Mouse (Mus musculus): ENCODE measurements around the gene Phf5a. TPM values are rescaled to one million over a fixed set of nuclear protein-coding genes. Genes with fewer than 3 reads are reported as not detected.

Phf5a gene
- polyA plus RNA-seq, 1 experiment from 2014 or later, result 63.0 TPM

DNA sequence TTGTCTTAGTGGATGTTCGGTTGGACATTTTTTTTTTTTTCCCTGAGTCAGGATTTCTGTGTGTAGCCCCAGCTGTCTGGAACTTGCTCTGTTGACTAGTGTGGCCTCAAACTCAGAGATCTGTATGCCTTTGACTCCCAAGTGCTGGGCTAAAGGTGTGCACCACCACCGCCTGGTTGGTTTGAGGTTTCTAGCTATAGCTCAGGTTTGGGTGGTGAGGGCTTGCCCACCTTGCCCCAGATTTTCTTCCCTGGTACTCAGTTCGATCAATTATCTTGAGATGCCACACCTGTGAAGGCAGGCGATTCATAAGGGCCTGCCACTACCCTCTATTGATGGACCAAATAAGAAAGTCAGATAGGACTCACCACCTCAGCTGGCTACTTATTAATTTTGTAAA lies 24.6 kb downstream of the Phf5a start:
- Histone ChIP-seq H3K36me3 (replicated peaks; ENCODE audit: insufficient read depth, low read length) (peaks cover 32% of the 10 kb centered on the region), H3K9ac (replicated peaks) (no peak overlapping the region)

DNA sequence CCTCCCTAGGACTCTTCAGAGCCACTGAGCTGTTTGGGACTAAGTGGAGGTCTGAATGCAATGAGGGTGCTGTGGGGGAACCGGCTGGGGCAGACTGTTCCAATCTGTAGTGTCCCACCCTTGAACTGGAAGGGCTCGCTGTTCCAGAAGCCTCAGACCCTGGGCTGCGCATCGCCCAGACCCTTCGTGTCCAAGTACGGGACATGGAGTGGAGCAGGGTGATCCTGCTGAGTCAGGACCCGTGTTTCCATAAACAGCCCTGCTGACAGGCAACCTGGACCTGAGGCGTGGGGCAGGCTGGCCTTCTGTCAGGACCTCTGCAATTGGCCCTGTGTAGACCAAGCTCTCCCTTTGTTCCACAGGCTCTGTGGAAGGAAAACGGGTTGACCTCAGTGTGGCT lies 25.0 kb downstream of the Phf5a start:
- Histone ChIP-seq H3K36me3 (replicated peaks; ENCODE audit: insufficient read depth, low read length) (peaks cover 30% of the 10 kb centered on the region), H3K27ac (ENCODE audit: low read depth) (no peak overlapping the region), H3K4me1 (ENCODE audit: insufficient read depth) (peaks cover 6% of the 10 kb centered on the region; the same call in 1 of the 2 replicates), H3K4me2 (ENCODE audit: low read depth, low read length) (no peak overlapping the region), H3K27me3 (ENCODE audit: insufficient read depth, low read length) (no peaks in the 10 kb centered on the region), H3K9me3 (ENCODE audit: low read length) (no peaks in the 10 kb centered on the region), H3K4me3 (ENCODE audit: low read depth, low read length) (no peak overlapping the region), H3K9ac (replicated peaks) (no peak overlapping the region)
- 82% methylated on average over 9 of the region's 9 CpGs for WGBS (ENCODE audit: insufficient replicate concordance)
- ATAC-seq (no peak), DNase-seq (no peak)
- TF ChIP-seq CTCF (IDR thresholded peaks at IDR 0.05; ENCODE audit: low read depth) (no peak), EP300 (IDR thresholded peaks at IDR 0.05; ENCODE audit: low read depth) (no peak)

More for the DNA sequence above, 24.6 kb downstream of the Phf5a start:
- peaks cover 6% of the 10 kb centered on the region; the same call in 1 of the 2 replicates for H3K4me1 ChIP-seq (ENCODE audit: insufficient read depth)
- H3K4me2 ChIP-seq (ENCODE audit: low read depth, low read length), result no peak overlapping the region
- no peaks in the 10 kb centered on the region for H3K9me3 ChIP-seq (ENCODE audit: low read length)
- DNase-seq, result no peak
- no peak for ATAC-seq
- no peaks in the 10 kb centered on the region for H3K27me3 ChIP-seq (ENCODE audit: insufficient read depth, low read length)
- WGBS (ENCODE audit: insufficient replicate concordance), result 79% methylated on average over 4 of the region's 4 CpGs
- no peak for TF ChIP-seq EP300 (IDR thresholded peaks at IDR 0.05; ENCODE audit: low read depth)
- no peak overlapping the region for H3K27ac ChIP-seq (ENCODE audit: low read depth)
- no peak overlapping the region for H3K4me3 ChIP-seq (ENCODE audit: low read depth, low read length)

DNA sequence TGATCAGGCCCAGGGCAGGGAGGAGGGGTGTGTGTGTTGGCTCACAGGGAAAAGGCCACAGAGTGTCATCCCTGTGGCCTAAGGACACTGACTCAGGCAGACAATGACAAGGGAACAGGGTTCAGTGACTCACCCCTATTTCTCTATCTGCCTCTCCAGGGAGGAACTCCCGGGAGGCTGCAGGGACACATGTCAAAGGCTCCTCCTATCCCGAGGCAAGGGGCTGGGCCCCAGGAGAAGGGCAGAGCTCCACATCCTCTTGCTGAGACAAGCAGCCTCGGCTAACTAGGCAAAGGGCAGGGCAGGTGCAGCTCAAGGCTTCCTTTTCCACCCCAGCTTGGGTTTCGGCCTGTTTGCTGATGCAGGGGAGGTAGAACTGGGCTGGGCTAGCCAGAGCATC lies 26.0 kb downstream of the Phf5a start:
- no peaks in the 10 kb centered on the region for H3K27me3 ChIP-seq (ENCODE audit: insufficient read depth, low read length)
- WGBS (ENCODE audit: insufficient replicate concordance), result 33% methylated on average over 4 of the region's 4 CpGs
- DNase-seq (peak; percentile 70), ATAC-seq (peak; percentile 96)
- TF ChIP-seq CTCF (IDR thresholded peaks at IDR 0.05; ENCODE audit: low read depth) (no peak), EP300 (IDR thresholded peaks at IDR 0.05; ENCODE audit: low read depth) (peak; percentile 47; the same call in 1 of the 2 replicates)
- H3K4me2 ChIP-seq (ENCODE audit: low read depth, low read length), result no peak overlapping the region
- H3K4me1 ChIP-seq (ENCODE audit: insufficient read depth), result peaks cover 6% of the 10 kb centered on the region; the same call in 1 of the 2 replicates
- no peaks in the 10 kb centered on the region for H3K9me3 ChIP-seq (ENCODE audit: low read length)
- H3K4me3 ChIP-seq (ENCODE audit: low read depth, low read length), result no peak overlapping the region
- no peak overlapping the region for H3K9ac ChIP-seq (replicated peaks)
- H3K27ac ChIP-seq (ENCODE audit: low read depth), result peak overlapping the region; percentile 82
- peaks cover 19% of the 10 kb centered on the region for H3K36me3 ChIP-seq (replicated peaks; ENCODE audit: insufficient read depth, low read length)

DNA sequence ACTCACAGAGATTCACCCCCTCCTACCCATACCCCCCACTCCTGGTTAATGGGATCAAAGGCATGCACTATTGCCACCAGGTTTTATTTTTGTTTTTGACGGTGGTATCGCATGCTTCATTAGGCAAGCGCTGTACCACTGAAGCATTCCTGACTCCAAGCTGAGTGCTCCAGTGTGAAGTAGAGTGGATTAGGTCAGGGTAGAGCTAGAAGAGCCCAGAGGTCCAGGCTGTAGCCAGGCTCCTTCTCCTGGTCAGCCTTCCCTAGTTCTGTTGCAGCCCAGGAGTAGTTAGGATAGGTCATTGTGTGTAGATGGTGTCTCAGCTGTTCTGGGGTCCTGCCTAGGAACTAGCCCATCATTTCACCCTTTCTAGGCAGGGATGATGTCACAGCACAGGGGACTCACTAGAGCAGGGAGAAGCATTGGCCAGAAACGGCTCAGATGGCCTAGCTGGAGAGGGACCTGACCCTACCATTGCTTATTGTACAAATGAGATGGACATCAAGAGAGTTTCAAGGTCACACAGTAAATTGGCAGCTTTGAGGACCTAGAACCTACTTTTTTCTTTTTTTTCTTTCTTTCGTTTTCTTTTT lies 26.6 kb downstream of the Phf5a start:
- ATAC-seq, result no peak
- H3K36me3 ChIP-seq (replicated peaks; ENCODE audit: insufficient read depth, low read length), result peaks cover 14% of the 10 kb centered on the region
- whole genome bisulfite sequencing (ENCODE audit: insufficient replicate concordance), result 69% methylated on average over 5 of the region's 5 CpGs
- H3K4me3 ChIP-seq (ENCODE audit: low read depth, low read length), result no peak overlapping the region
- no peak overlapping the region for H3K4me2 ChIP-seq (ENCODE audit: low read depth, low read length)
- no peak for DNase-seq
- no peaks in the 10 kb centered on the region for H3K9me3 ChIP-seq (ENCODE audit: low read length)
- no peak overlapping the region for H3K9ac ChIP-seq (replicated peaks)
- H3K4me1 ChIP-seq (ENCODE audit: insufficient read depth), result peaks cover 6% of the 10 kb centered on the region
- no peaks in the 10 kb centered on the region for H3K27me3 ChIP-seq (ENCODE audit: insufficient read depth, low read length)
- H3K27ac ChIP-seq (ENCODE audit: low read depth), result peak overlapping the region; percentile 82
- TF ChIP-seq CTCF (IDR thresholded peaks at IDR 0.05; ENCODE audit: low read depth) (no peak), EP300 (IDR thresholded peaks at IDR 0.05; ENCODE audit: low read depth) (no peak)

DNA sequence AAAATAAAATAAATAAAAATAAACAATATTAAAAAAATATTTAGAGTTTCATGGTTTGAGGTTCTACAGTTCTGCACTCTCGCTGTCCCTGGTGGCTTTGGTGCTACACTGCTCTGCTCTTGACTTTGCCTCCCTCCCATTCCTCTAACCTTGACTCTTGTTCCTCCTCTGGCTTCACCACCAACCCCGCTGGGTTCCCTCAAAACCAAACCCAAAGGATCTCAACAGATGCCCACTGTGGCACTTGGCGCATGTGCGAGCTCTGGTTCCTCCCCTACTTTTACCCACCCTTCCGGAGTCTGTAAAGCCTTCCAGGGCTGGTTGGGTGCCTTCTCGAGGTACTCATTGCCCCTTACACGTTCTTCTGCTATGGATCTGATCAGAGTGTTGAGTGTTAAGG lies 29.4 kb downstream of the Phf5a start:
- Histone ChIP-seq H3K27me3 (ENCODE audit: insufficient read depth, low read length) (no peaks in the 10 kb centered on the region), H3K9me3 (ENCODE audit: low read length) (no peaks in the 10 kb centered on the region), H3K4me1 (ENCODE audit: insufficient read depth) (peaks cover 16% of the 10 kb centered on the region), H3K9ac (replicated peaks) (no peak overlapping the region), H3K27ac (ENCODE audit: low read depth) (no peak overlapping the region), H3K4me2 (ENCODE audit: low read depth, low read length) (no peak overlapping the region), H3K36me3 (replicated peaks; ENCODE audit: insufficient read depth, low read length) (no peaks in the 10 kb centered on the region), H3K4me3 (ENCODE audit: low read depth, low read length) (no peak overlapping the region)
- no peak for ATAC-seq
- TF ChIP-seq CTCF (IDR thresholded peaks at IDR 0.05; ENCODE audit: low read depth) (no peak), EP300 (IDR thresholded peaks at IDR 0.05; ENCODE audit: low read depth) (no peak)
- WGBS (ENCODE audit: insufficient replicate concordance), result 80% methylated on average over 7 of the region's 7 CpGs
- no peak for DNase-seq

DNA sequence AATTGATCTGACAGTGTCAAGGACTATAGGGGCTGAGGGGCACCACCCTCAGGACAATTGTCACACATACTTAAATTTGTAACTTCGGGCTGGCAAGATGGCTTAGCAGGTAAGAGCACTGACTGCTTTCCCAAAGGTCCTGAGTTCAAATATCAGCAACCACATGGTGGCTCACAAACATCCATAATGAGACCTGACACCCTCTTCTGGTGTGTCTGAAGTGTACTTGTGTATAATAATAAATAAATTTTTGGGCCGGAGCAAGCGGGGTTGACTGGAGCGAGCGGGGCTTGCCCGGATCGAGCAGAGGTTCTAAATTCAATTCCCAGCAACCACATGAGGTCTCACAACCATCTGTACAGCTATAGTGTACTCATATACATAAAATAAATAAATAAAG lies 31.4 kb downstream of the Phf5a start:
- Histone ChIP-seq H3K27me3 (ENCODE audit: insufficient read depth, low read length) (no peaks in the 10 kb centered on the region), H3K4me2 (ENCODE audit: low read depth, low read length) (no peak overlapping the region), H3K4me1 (ENCODE audit: insufficient read depth) (peaks cover 32% of the 10 kb centered on the region), H3K4me3 (ENCODE audit: low read depth, low read length) (no peak overlapping the region), H3K36me3 (replicated peaks; ENCODE audit: insufficient read depth, low read length) (no peaks in the 10 kb centered on the region), H3K9ac (replicated peaks) (no peak overlapping the region), H3K27ac (ENCODE audit: low read depth) (peak overlapping the region; percentile 91), H3K9me3 (ENCODE audit: low read length) (no peaks in the 10 kb centered on the region)
- TF ChIP-seq CTCF (IDR thresholded peaks at IDR 0.05; ENCODE audit: low read depth) (no peak), EP300 (IDR thresholded peaks at IDR 0.05; ENCODE audit: low read depth) (no peak)
- DNase-seq (no peak), ATAC-seq (no peak)
- 81% methylated on average over 7 of the region's 7 CpGs for WGBS (ENCODE audit: insufficient replicate concordance)

All from liver, postnatal 0 days (tissue).